Mouse (Mus musculus): Measurements from ENCODE around the gene Zfp691. TPM values are rescaled to one million over a fixed set of nuclear protein-coding genes. Genes with fewer than 3 reads are reported as not detected.

Zfp691 gene
- polyA plus RNA-seq, 1 experiment from 2014 or later: 9.3 TPM

DNA sequence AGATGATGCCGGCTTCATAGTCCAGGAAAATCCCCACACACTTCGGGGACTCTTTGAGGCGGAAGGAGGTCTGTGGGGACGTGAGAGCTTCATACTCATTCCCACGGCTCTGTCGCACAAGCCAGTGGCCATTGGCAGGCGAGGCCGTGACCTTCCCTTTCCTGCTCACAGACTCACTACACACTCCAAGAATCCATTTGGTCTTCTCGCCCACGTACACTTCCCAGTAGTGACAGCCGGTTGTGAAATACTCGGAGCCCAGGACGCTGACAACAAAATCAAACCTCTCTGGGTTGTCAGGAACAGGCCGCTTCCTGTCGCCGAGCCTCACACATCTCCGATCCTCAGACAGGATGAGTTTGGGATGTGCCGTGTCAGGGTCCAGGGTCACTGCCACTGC, 4.3 kb upstream of the Zfp691 start:
- WGBS: 43% methylated on average over 18 of the region's 18 CpGs
- no peaks in the 10 kb centered on the region for H3K9me3 ChIP-seq (ENCODE audit: control insufficient read depth, low read length)
- H3K4me3 ChIP-seq (ENCODE audit: low read length): no peak overlapping the region
- H3K27ac ChIP-seq (ENCODE audit: low read length): no peak overlapping the region
- no peak overlapping the region for H3K9ac ChIP-seq (ENCODE audit: low read length)
- H3K4me2 ChIP-seq (ENCODE audit: low read depth, low read length): no peak overlapping the region
- ATAC-seq (ENCODE audit: low read depth): no peak
- H3K4me1 ChIP-seq (replicated peaks; ENCODE audit: control insufficient read depth, insufficient read depth, low read length): peaks cover under 1% of the 10 kb centered on the region; the same call in 1 of the 2 replicates
- H3K27me3 ChIP-seq (ENCODE audit: control insufficient read depth, insufficient read depth, low read depth, low read length): no peaks in the 10 kb centered on the region
- no peaks in the 10 kb centered on the region for H3K36me3 ChIP-seq (ENCODE audit: control insufficient read depth, insufficient read depth, low read length)

DNA sequence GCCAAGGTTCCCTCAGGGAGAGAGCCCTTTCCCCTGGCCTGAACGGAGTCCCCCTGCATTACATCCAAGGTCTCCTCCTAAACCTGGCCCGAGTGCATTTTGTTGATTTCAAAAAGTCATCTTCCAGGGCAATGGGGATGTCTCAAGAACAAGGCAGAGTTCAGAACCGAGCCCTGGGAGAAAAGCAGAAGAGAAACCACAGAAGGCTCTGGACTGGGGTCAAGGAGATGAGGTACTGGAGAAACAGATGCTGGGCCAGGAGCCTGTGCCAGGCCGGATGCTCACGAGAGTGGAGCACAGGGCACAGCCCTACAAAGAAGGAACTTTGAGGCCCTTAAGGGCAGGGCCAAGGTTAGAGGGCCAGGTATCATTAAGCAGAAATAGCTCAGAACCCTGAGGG, 3.7 kb upstream of the Zfp691 start:
- no peaks in the 10 kb centered on the region for H3K9me3 ChIP-seq (ENCODE audit: control insufficient read depth, low read length)
- ATAC-seq (ENCODE audit: low read depth): no peak
- 71% methylated on average over 5 of the region's 5 CpGs for WGBS
- H3K27me3 ChIP-seq (ENCODE audit: control insufficient read depth, insufficient read depth, low read depth, low read length): no peaks in the 10 kb centered on the region
- no peak overlapping the region for H3K27ac ChIP-seq (ENCODE audit: low read length)
- peaks cover 7% of the 10 kb centered on the region; the same call in 1 of the 2 replicates for H3K4me1 ChIP-seq (replicated peaks; ENCODE audit: control insufficient read depth, insufficient read depth, low read length)
- no peak overlapping the region for H3K4me3 ChIP-seq (ENCODE audit: low read length)
- no peak overlapping the region for H3K4me2 ChIP-seq (ENCODE audit: low read depth, low read length)
- no peak overlapping the region for H3K9ac ChIP-seq (ENCODE audit: low read length)
- no peaks in the 10 kb centered on the region for H3K36me3 ChIP-seq (ENCODE audit: control insufficient read depth, insufficient read depth, low read length)

DNA sequence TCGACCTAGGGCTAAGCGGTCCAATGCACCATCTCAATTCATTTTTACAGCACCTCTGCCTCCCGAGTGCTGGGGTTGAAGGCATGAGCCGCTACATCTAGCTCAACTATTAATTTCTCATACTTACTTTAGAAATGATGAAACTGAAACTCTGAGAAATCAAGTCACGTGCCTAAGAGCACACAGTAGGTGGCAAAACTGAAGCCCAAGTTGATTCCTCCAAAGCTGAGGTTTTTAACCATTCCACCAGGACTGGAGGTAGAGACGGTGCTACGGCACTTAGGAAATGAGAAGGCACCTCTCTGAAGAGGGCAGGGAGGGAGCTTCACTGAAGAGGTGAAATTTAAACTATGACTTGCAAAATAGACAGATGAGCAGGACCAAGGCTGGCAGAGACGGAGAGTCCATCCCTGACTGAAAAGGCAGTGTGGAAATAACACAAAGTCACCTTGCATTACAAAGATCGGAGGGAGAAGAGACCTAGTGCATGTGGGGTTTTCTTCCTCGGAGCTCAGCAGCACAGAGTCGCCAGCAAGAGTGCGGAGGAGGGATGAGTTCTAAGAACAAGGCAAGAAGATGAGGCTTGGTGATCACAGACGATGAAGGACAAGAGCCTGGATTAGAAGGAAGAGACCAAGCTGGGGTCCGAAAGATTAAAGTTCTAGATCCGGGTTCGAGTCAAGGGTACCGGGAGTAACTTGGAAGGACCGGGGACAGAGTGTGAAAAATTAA, 910 bp downstream of the Zfp691 start:
- 27% methylated on average over 18 of the region's 18 CpGs for WGBS
- peak overlapping the region; percentile 48 for H3K27ac ChIP-seq (ENCODE audit: low read length)
- no peak for ATAC-seq (ENCODE audit: low read depth)

DNA sequence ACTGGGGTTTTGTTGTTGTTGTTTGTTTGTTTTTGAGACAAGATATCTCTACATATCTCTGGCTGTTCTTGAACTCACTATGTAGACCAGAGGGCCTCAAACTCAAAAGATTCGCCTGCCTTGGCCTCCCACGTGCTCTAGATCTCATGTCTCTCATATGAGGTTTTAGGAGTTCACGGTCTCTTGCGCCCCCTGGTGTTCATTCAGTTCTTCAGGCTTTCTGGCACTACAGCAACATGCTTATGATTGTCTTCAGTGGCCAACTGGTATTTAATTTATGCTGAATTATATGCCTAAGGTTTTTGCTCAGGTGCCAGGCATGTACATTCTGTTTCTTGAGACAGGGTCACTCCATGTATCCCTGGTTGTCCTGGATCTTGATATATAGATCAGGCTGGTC, 6.3 kb downstream of the Zfp691 start:
- Histone ChIP-seq H3K27ac (ENCODE audit: low read length) (no peak overlapping the region), H3K9me3 (ENCODE audit: control insufficient read depth, low read length) (no peaks in the 10 kb centered on the region), H3K4me2 (ENCODE audit: low read depth, low read length) (no peak overlapping the region), H3K4me1 (replicated peaks; ENCODE audit: control insufficient read depth, insufficient read depth, low read length) (no peaks in the 10 kb centered on the region), H3K27me3 (ENCODE audit: control insufficient read depth, insufficient read depth, low read depth, low read length) (no peaks in the 10 kb centered on the region), H3K9ac (ENCODE audit: low read length) (no peak overlapping the region), H3K36me3 (ENCODE audit: control insufficient read depth, insufficient read depth, low read length) (peaks cover 17% of the 10 kb centered on the region), H3K4me3 (ENCODE audit: low read length) (no peak overlapping the region)
- ATAC-seq (ENCODE audit: low read depth): 0 out of 2 replicates have a peak, but pooled peaks have one; percentile 23
- 4% methylated on average over 4 of the region's 4 CpGs for WGBS

More for the DNA sequence above, 910 bp downstream of the Zfp691 start:
- Histone ChIP-seq H3K4me1 (replicated peaks; ENCODE audit: control insufficient read depth, insufficient read depth, low read length) (peaks cover 7% of the 10 kb centered on the region; the same call in 1 of the 2 replicates), H3K9me3 (ENCODE audit: control insufficient read depth, low read length) (no peaks in the 10 kb centered on the region), H3K36me3 (ENCODE audit: control insufficient read depth, insufficient read depth, low read length) (peaks cover 17% of the 10 kb centered on the region), H3K9ac (ENCODE audit: low read length) (peak overlapping the region; percentile 91), H3K27me3 (ENCODE audit: control insufficient read depth, insufficient read depth, low read depth, low read length) (no peaks in the 10 kb centered on the region), H3K4me2 (ENCODE audit: low read depth, low read length) (peak overlapping the region; percentile 94), H3K4me3 (ENCODE audit: low read length) (peak overlapping the region; percentile 85)

DNA sequence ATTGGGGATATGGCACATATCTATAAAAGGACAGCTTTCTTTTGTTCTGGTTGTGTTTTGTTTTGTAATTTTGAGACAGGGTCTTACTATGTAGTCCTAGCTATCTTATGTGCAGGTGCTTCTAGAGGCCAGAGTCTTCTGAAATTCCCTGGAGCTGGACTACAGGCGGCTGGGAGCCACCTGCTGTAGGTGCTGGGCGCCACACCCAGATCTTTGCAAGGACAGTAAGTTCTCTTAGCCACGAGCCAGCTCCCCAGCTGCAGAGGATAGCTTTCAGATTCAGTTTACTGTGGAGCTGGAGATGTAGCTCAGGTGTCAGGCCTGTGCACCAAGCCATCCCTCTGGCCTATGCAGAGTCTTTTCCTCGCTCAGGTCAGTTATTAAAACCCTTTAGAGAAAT, 6.9 kb downstream of the Zfp691 start:
- H3K9me3 ChIP-seq (ENCODE audit: control insufficient read depth, low read length): no peaks in the 10 kb centered on the region
- no peak overlapping the region for H3K9ac ChIP-seq (ENCODE audit: low read length)
- 70% methylated on average over 4 of the region's 4 CpGs for WGBS
- no peak for ATAC-seq (ENCODE audit: low read depth)
- H3K27ac ChIP-seq (ENCODE audit: low read length): no peak overlapping the region
- H3K4me1 ChIP-seq (replicated peaks; ENCODE audit: control insufficient read depth, insufficient read depth, low read length): no peaks in the 10 kb centered on the region
- no peaks in the 10 kb centered on the region for H3K27me3 ChIP-seq (ENCODE audit: control insufficient read depth, insufficient read depth, low read depth, low read length)
- H3K4me3 ChIP-seq (ENCODE audit: low read length): no peak overlapping the region
- H3K4me2 ChIP-seq (ENCODE audit: low read depth, low read length): no peak overlapping the region
- peaks cover 17% of the 10 kb centered on the region for H3K36me3 ChIP-seq (ENCODE audit: control insufficient read depth, insufficient read depth, low read length)

DNA sequence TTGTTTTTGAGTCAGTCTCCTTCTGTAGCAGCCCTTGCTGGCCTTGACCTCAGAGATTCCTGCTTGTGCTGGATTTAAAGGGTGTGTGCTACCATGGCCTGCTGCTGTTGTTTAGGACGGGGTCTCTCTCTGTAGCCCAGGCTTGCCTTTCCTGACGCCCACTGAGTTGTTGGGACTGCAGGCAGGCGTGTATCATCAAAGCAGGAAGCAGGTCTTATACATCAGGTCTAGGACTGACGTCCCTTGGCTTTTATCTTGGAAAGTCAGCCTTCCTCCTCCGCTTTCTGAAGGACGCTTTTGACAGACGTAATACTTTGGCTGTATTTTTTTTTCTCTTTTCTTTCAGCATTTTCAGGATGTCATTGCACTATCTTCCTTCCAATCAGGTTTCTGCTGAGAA, 8.1 kb downstream of the Zfp691 start:
- peaks cover 17% of the 10 kb centered on the region for H3K36me3 ChIP-seq (ENCODE audit: control insufficient read depth, insufficient read depth, low read length)
- ATAC-seq (ENCODE audit: low read depth): no peak
- H3K4me3 ChIP-seq (ENCODE audit: low read length): no peak overlapping the region
- WGBS: 59% methylated on average over 7 of the region's 7 CpGs
- no peaks in the 10 kb centered on the region for H3K4me1 ChIP-seq (replicated peaks; ENCODE audit: control insufficient read depth, insufficient read depth, low read length)
- no peaks in the 10 kb centered on the region for H3K27me3 ChIP-seq (ENCODE audit: control insufficient read depth, insufficient read depth, low read depth, low read length)
- H3K27ac ChIP-seq (ENCODE audit: low read length): no peak overlapping the region
- no peak overlapping the region for H3K4me2 ChIP-seq (ENCODE audit: low read depth, low read length)
- no peaks in the 10 kb centered on the region for H3K9me3 ChIP-seq (ENCODE audit: control insufficient read depth, low read length)
- no peak overlapping the region for H3K9ac ChIP-seq (ENCODE audit: low read length)

DNA sequence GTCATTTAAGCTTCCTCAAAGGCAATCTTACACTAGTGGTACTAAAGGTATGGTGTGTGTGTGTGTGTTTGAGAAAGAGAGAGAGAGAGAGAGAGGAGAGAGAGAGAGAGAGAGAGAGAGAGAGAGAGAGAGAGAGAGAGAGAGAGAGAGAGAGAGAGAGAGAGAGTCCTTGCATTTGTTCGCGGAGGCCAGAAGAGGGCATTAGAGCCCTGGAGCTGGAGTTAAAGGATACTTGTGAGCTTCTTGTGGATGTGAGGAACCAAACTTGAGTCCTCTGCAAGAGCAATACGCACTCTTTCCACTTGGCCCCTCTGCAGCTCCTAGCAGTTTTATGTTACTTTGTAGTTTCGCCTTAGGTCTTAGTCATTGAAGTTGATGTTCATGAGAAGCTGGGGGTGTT, 11.0 kb downstream of the Zfp691 start:
- H3K27me3 ChIP-seq (ENCODE audit: control insufficient read depth, insufficient read depth, low read depth, low read length): no peaks in the 10 kb centered on the region
- no peaks in the 10 kb centered on the region for H3K4me1 ChIP-seq (replicated peaks; ENCODE audit: control insufficient read depth, insufficient read depth, low read length)
- 74% methylated on average over 4 of the region's 4 CpGs for WGBS
- H3K4me3 ChIP-seq (ENCODE audit: low read length): no peak overlapping the region
- no peak overlapping the region for H3K4me2 ChIP-seq (ENCODE audit: low read depth, low read length)
- ATAC-seq (ENCODE audit: low read depth): no peak
- no peak overlapping the region for H3K9ac ChIP-seq (ENCODE audit: low read length)
- no peaks in the 10 kb centered on the region for H3K9me3 ChIP-seq (ENCODE audit: control insufficient read depth, low read length)
- H3K27ac ChIP-seq (ENCODE audit: low read length): no peak overlapping the region
- no peaks in the 10 kb centered on the region for H3K36me3 ChIP-seq (ENCODE audit: control insufficient read depth, insufficient read depth, low read length)

DNA sequence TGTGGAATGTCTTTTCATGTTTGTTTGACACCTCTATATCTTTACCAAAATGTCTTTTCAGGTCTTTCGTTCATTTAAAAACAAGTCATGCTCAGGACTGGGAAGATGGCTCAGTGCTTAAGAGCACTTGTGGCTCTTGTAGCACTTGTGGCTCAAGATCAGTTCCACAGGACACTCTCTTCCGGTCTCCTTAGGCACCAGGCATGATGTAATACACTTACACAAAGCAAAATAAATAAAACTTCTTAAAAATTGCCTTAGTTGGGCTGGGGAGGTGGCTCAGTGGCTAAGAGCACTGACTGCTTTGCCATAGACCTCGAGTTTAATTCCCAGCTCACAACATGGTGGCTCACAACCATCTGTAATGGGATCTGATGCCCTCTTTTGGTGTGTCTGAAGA, 12.6 kb downstream of the Zfp691 start:
- 47% methylated on average over 3 of the region's 3 CpGs for WGBS
- ATAC-seq (ENCODE audit: low read depth): no peak
- Histone ChIP-seq H3K27ac (ENCODE audit: low read length) (no peak overlapping the region), H3K4me2 (ENCODE audit: low read depth, low read length) (no peak overlapping the region), H3K4me1 (replicated peaks; ENCODE audit: control insufficient read depth, insufficient read depth, low read length) (no peaks in the 10 kb centered on the region), H3K27me3 (ENCODE audit: control insufficient read depth, insufficient read depth, low read depth, low read length) (no peaks in the 10 kb centered on the region), H3K36me3 (ENCODE audit: control insufficient read depth, insufficient read depth, low read length) (no peaks in the 10 kb centered on the region), H3K9me3 (ENCODE audit: control insufficient read depth, low read length) (no peaks in the 10 kb centered on the region), H3K4me3 (ENCODE audit: low read length) (no peak overlapping the region), H3K9ac (ENCODE audit: low read length) (no peak overlapping the region)

DNA sequence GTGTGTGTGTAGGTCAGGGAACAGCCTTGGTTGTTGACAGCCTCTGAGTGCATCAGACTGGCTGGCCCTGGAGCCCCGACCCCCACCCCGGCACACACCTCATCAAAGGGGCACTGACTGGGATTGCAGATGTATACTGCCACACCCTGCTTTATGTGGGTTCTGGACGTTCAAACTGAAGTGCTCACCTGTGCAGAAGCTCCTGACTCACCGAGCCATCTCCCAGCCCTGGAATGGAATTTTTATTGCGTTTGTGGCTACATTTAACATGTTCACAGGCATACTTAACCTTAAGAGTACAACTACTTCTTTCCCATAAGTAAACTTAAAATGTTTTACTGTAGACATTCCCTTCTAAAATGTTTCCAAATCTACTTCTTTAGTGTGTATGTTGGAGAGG, 16.1 kb downstream of the Zfp691 start:
- Histone ChIP-seq H3K9me3 (ENCODE audit: control insufficient read depth, low read length) (no peaks in the 10 kb centered on the region), H3K27ac (ENCODE audit: low read length) (no peak overlapping the region), H3K4me2 (ENCODE audit: low read depth, low read length) (no peak overlapping the region), H3K36me3 (ENCODE audit: control insufficient read depth, insufficient read depth, low read length) (no peaks in the 10 kb centered on the region), H3K9ac (ENCODE audit: low read length) (no peak overlapping the region), H3K27me3 (ENCODE audit: control insufficient read depth, insufficient read depth, low read depth, low read length) (no peaks in the 10 kb centered on the region), H3K4me3 (ENCODE audit: low read length) (no peak overlapping the region), H3K4me1 (replicated peaks; ENCODE audit: control insufficient read depth, insufficient read depth, low read length) (no peaks in the 10 kb centered on the region)
- WGBS: 54% methylated on average over 5 of the region's 5 CpGs
- peak; percentile 74 for ATAC-seq (ENCODE audit: low read depth)

Measured in lung, embryonic 16.5 days (tissue).